Mouse (Mus musculus): ENCODE measurements around the gene Actb.
A peak's percentile ranks its signal among the peaks of the same experiment; 100 is the strongest.

Actb gene

DNA sequence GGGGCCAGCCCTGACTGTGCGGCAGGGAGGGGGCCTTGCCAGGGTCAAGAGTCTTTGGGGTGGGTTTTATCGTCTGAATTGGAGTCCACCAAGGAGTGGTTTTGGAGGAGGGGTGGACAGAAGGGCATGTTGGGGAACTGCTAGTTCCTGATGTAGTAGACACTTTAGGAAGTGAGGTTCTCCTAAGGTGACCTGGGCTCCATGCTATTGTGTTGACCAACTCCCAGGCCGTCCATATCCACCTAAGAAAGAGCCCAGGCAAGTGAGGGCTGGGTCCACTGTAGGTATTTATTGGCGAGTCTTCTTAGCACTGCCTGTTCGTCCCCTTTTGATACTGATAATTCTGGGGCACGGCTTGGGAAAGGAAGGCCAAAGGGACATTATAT lies 14.5 kb upstream of the Actb start:
- DNase-seq, result no peak

DNA sequence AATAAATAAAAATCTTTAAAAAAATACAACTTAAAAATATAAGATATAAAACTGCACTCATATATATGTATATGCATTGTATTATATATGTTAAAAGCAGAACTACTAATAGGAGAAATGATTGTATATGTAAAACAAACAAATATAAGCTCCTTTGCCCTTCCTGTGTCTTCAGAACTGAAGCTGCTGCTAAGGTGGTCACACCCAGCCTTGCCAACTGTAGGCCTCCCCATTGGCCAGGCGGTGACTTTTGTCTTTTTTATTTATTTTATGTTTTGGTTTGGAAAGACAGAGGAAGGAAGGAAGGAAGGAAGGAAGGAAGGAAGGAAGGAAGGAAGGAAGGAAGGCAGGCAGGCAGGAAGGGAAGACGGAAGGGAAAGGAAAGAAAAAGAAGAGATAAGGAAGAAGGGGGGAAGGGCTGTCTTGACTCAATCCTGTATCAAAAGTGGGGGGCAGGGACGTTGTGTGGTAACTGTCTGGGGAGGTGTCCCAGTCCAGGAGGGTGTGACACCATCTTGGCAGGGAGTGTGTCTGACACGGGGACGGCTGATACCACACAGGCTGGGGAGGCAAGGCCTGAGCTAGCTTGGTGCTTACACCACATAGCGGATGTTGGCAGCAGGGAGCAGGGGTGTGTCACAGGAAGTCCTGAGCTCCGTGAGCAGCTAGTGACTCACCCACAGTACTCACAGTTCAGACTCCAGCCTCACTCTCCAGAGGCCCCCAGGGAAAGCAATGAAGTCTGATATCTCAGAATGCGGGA lies 13.9 kb upstream of the Actb start:
- peak; percentile 80 for DNase-seq

GRCm38 (mm10) chr5:142917402-142917801 lies 10.8 kb upstream of the Actb start:
- DNase-seq, result no peak

DNA sequence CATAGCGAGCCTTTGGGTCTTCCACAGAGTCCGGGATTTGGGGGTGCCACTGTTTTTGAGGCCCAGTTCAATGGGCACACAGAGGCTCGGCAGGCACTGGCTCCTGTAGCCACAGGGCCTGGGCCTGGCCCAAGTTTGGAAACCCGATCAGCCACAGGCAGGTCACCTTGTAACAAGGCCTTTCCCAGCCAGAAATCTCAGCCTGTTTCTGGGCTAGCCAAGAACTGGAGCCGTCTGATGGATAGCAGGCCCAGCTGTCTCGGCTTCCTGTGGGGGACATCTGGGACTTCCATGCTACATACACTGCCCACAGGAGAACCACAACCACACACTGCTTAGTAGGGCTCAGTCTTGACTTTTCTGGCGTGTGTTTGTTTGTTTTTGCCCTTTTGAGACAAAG lies 10.0 kb upstream of the Actb start:
- DNase-seq, result no peak

- DNase-seq, result no peak
Observed at GRCm38 (mm10) chr5:142915231-142915630, 8.7 kb upstream of the Actb start.

DNA sequence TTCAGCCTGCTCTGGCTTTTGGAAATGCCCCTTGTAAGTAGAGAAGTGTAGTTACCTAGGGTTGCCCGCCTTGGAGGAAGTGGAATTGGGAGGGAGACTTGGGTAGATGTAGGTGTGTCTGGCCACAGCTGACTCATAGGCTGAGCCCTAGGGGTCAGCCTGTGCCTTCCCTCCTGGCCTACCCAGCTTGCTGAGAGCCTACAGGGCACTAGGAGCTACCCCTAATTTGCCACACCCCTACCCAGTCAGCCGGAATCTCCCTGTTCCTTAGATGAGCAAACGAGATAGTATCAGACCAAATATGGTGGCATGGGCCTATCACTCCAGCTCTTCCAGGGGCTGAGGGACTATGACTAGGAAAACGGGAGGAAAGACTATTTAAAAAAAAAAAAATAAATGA lies 6.2 kb upstream of the Actb start:
- no peak for DNase-seq

GRCm38 (mm10) chr5:142912320-142912719 lies 5.8 kb upstream of the Actb start:
- no peak for DNase-seq

DNA sequence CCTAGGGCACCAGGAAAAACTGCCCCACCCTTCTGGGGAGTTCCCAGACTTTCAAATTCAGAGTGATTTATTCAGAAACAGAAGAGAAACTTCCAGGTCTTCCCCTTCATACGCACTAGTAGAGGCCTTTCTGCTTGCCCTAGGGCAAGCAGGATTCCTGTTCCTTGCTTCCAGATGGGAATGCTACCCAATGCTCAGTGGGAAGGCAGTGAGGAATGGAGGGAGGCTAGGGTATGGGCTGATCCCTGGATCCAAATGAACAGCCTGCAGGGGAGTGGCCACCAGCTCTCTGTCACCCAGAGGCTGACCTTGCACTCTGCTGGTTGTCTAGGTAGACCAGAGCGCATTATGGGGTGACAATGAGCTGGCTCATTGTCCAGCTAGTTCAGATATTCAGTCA lies 5.1 kb upstream of the Actb start:
- no peak for DNase-seq

GRCm38 (mm10) chr5:142909576-142910278 lies 3.2 kb upstream of the Actb start:
- peak; percentile 76 for DNase-seq

GRCm38 (mm10) chr5:142908941-142909575 lies 2.5 kb upstream of the Actb start:
- no peak for DNase-seq

DNA sequence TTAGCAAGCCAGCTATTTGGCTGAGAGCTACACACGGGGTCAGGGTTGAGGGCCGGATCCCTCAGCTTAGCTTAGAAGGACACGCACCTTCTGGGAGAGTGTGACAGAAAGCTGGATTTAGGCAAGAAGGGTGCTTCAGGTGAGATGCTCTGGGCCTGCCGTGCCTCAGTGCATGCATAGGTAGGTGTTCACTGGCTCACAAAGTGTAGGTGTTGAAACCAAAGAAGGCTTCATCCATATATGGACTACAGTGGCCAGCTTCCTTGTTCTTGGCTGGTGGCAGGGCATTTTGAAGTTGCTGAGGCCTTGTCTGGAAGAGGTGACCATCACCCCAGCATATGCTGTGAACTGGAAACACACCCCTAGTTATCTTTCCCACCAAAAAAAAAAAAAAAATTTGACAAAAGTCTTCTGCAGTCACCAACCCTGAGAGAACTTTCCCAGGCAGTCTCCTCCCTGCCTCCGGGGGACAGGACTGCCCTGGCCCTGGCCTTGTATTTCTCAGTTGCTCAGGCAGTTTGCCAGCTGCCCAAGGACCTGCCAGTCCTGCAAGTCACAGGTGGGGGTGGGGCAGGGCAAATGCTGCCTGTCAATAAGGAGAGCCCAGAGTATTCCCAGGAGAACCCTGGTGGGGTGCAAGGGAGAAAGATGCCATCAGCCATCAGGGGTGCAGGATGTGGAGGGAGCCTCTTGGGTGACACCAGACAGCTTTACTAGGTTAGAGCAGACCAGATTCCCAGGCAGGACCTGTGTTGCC lies 1.4 kb upstream of the Actb start:
- peak; percentile 83 for DNase-seq

DNA sequence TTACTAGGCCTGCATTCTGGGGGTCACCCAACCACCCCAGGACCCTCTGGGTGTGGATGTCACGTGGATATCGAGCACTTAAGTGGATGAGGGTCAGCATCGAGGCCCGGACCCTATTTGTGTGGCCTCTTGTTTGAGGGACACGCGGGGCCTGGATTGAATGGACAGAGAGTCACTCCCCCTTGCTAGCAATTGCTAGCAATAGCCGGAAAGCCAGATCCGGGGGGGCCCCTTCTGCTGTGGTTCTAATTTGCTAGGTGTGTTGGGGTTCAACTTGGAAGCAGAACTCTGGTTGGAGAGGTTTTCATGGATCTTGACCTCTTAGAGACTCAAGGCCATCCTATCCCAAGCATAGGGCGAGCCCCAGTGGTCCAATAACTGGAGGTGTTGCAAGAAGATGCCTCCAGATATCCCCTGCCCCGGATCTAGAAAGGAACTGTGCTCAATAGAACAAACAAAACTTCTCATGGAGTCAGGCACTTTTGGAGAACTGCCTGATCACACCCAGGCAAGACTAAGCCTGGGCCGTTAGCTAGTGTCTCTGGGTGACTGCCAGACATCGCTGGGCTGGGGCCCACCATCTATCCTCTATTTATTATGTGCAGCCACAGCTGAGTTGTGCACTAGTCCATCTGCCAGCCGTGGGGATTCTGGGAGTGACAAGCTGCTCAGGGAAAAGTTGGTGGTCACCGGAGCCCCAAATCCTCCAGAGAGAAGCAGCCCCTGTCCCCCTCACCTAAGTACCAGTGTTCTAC lies 671 bp upstream of the Actb start:
- DNase-seq, result peak; percentile 77

- DNase-seq, result peak; percentile 99
Observed at GRCm38 (mm10) chr5:142905725-142906531, 626 bp downstream of the Actb start.

DNA sequence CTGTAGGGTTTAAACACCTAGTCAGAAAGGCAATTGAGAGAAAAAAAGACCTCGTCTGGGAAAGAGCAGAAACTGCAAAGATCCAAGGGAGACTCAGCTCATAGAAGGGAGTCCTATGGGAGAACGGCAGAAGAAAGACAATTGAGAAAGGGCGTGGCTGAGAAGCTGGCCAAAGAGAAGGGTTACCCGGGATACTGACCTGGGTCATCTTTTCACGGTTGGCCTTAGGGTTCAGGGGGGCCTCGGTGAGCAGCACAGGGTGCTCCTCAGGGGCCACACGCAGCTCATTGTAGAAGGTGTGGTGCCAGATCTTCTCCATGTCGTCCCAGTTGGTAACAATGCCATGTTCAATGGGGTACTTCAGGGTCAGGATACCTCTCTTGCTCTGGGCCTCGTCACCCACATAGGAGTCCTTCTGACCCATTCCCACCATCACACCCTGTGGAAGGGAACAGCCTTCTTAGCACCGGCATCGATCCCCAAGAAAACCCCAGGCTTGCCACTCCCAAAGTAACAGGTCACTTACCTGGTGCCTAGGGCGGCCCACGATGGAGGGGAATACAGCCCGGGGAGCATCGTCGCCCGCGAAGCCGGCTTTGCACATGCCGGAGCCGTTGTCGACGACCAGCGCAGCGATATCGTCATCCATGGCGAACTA lies 1.4 kb downstream of the Actb start:
- no peak for DNase-seq

GRCm38 (mm10) chr5:142904208-142905037 lies 2.1 kb downstream of the Actb start:
- no peak for DNase-seq

GRCm38 (mm10) chr5:142903470-142904207 lies 2.9 kb downstream of the Actb start:
- no peak for DNase-seq

GRCm38 (mm10) chr5:142902506-142903314 lies 3.8 kb downstream of the Actb start:
- DNase-seq, result no peak

GRCm38 (mm10) chr5:142901846-142902505 lies 4.6 kb downstream of the Actb start:
- no peak for DNase-seq
